Mouse (Mus musculus) cortical plate, adult 2 months (tissue): ENCODE measurements at regions not wholly inside any gene's neighbourhood (a gene's known extent, or its start where the extent isn't known, plus 50 kb on each side); places are given as distances from the start of the nearest gene placed in this dataset.

Experiments
- H3K27ac ChIP-seq: fragments of 200-500 bp; 2 replicates; pipeline ENCODE4 v1.5.1; 2012; ENCODE audit warnings: low read length, control low read depth, inconsistent platforms; ENCODE audit not compliant: insufficient read depth
- H3K4me1 ChIP-seq: fragments of 200-500 bp; 2 replicates; pipeline ENCODE4 v1.6.1; 2011; ENCODE audit warnings: low read length; ENCODE audit not compliant: control insufficient read depth, insufficient read depth
- H3K4me3 ChIP-seq: fragments of 200-500 bp; 2 replicates; pipeline ENCODE4 v1.5.1; 2011; ENCODE audit warnings: mild to moderate bottlenecking, low read length, control low read depth; ENCODE audit not compliant: insufficient read depth
- CTCF ChIP-seq: fragments of 200-500 bp; IDR thresholded peaks from 2 replicates; pipeline ENCODE4 v1.5.1; 2011; ENCODE audit warnings: mild to moderate bottlenecking, control low read depth, low read length; ENCODE audit not compliant: insufficient read depth; ENCODE audit errors: extremely low read depth
- POLR2A ChIP-seq: fragments of 200-500 bp; IDR thresholded peaks from 2 replicates; pipeline ENCODE4 v1.6.1; 2011; ENCODE audit warnings: mild to moderate bottlenecking, low read length, control low read depth; ENCODE audit not compliant: insufficient read depth; ENCODE audit errors: extremely low read depth

GRCm38 (mm10) chr16:24177131-24177530 lies 188.5 kb upstream of the Bcl6 start:
- no peak overlapping the region for H3K4me3 ChIP-seq
- H3K4me1 ChIP-seq = no peaks in the 10 kb centered on the region
- TF ChIP-seq CTCF (no peak), POLR2A (no peak)
- no peak overlapping the region for H3K27ac ChIP-seq

- Histone ChIP-seq H3K27ac (no peak overlapping the region), H3K4me3 (no peak overlapping the region), H3K4me1 (no peaks in the 10 kb centered on the region)
- TF ChIP-seq CTCF (no peak), POLR2A (no peak)
Measured at GRCm38 (mm10) chr16:24176057-24176456, 187.4 kb upstream of the Bcl6 start.

- H3K4me1 ChIP-seq = no peaks in the 10 kb centered on the region
- TF ChIP-seq CTCF (no peak), POLR2A (no peak)
- H3K27ac ChIP-seq = no peak overlapping the region
- H3K4me3 ChIP-seq = no peak overlapping the region
Measured at GRCm38 (mm10) chr16:24175235-24175760, 186.6 kb upstream of the Bcl6 start.

- no peak overlapping the region for H3K4me3 ChIP-seq
- TF ChIP-seq POLR2A (no peak), CTCF (no peak)
- no peak overlapping the region for H3K27ac ChIP-seq
- no peaks in the 10 kb centered on the region for H3K4me1 ChIP-seq
Measured at GRCm38 (mm10) chr16:24174595-24174994, 185.9 kb upstream of the Bcl6 start.

GRCm38 (mm10) chr16:24173783-24174518 lies 185.3 kb upstream of the Bcl6 start:
- Histone ChIP-seq H3K4me1 (no peaks in the 10 kb centered on the region), H3K27ac (no peak overlapping the region), H3K4me3 (no peak overlapping the region)
- no peak for TF ChIP-seq POLR2A
- no peak for TF ChIP-seq CTCF

GRCm38 (mm10) chr16:24172653-24173052 lies 184.0 kb upstream of the Bcl6 start:
- TF ChIP-seq POLR2A (no peak), CTCF (no peak)
- H3K4me1 ChIP-seq = no peaks in the 10 kb centered on the region
- H3K4me3 ChIP-seq = no peak overlapping the region
- H3K27ac ChIP-seq = no peak overlapping the region

- TF ChIP-seq POLR2A (no peak), CTCF (no peak)
- no peaks in the 10 kb centered on the region for H3K4me1 ChIP-seq
- no peak overlapping the region for H3K27ac ChIP-seq
- H3K4me3 ChIP-seq = no peak overlapping the region
Measured at GRCm38 (mm10) chr16:24172065-24172464, 183.4 kb upstream of the Bcl6 start.

GRCm38 (mm10) chr16:24171161-24171560 lies 182.5 kb upstream of the Bcl6 start:
- H3K4me3 ChIP-seq = no peak overlapping the region
- no peak for TF ChIP-seq CTCF
- TF ChIP-seq POLR2A = no peak
- H3K27ac ChIP-seq = no peak overlapping the region
- H3K4me1 ChIP-seq = no peaks in the 10 kb centered on the region

GRCm38 (mm10) chr16:24166496-24166895 lies 177.8 kb upstream of the Bcl6 start:
- no peak for TF ChIP-seq CTCF
- TF ChIP-seq POLR2A = no peak
- no peak overlapping the region for H3K27ac ChIP-seq
- no peaks in the 10 kb centered on the region for H3K4me1 ChIP-seq
- no peak overlapping the region for H3K4me3 ChIP-seq

GRCm38 (mm10) chr16:24165461-24166081 lies 176.9 kb upstream of the Bcl6 start:
- Histone ChIP-seq H3K27ac (no peak overlapping the region), H3K4me3 (no peak overlapping the region), H3K4me1 (no peaks in the 10 kb centered on the region)
- no peak for TF ChIP-seq POLR2A
- no peak for TF ChIP-seq CTCF
